Mouse (Mus musculus): ENCODE results near the gene Olfr342.

Gene Olfr342

GRCm38 (mm10) chr2:36524698-36525097 is at the start of gene Olfr342:
Gene Olfr342 (plus strand): TSS chr2:36524998.
- DNase-seq = no peak

- DNase-seq = no peak
Observed at GRCm38 (mm10) chr2:36482368-36482767, 42.4 kb upstream of the Olfr342 start, which contains the start of gene Olfr341. Gene Olfr341 (minus strand): TSS chr2:36482468.

GRCm38 (mm10) chr2:36565156-36565555 is 40.4 kb downstream of the Olfr342 start:
- no peak for DNase-seq

DNA sequence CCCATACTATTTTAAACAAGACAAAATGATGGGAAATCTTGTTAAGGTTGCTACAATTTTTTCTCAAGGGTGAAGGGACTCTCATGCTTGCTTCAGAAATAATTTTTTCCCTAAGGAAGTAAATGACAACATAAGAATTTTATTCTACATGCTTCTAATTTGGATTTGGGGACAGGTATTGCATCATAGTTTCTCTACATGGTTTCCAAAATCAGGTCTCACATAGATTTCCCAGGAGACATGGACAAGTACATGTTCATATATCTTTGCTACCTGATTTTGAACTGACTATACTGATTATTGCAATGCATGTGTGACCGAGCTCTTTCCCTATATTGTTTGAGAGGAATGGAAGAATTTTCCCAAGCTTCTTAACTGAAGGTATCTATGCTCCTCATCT is 41.6 kb downstream of the Olfr342 start, which contains the start of gene Olfr344:
Gene Olfr344 (plus strand): TSS at position 301 of the 400 bp plus-strand sequence.
- DNase-seq = no peak

GRCm38 (mm10) chr2:36567022-36567421 is 42.2 kb downstream of the Olfr342 start:
- no peak for DNase-seq

DNA sequence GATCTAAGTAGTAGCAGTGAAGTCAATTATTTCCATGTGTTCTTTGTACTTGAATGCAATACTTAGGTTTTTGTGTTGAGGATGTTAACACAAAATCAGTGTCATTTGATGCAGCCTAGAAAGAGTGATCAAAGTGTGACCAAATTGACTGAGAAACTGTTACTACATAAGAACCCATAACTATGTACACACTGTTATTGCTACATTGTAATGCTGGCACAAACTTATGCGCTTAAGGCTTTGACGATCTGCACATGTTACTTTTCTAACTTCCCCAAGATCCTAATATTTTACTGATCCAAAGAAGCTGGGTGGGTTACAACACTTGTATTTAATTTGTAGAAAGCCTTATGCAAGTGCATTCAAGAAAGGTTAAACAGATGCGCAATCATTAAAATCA is 43.0 kb downstream of the Olfr342 start:
- DNase-seq = no peak
